Mouse (Mus musculus) layer of hippocampus, adult 9-10 months (tissue): ENCODE measurements around the gene Gm21828.
"Not testable (repeated sequence)": the region's sequence is repeated elsewhere in the genome, so short reads cannot be mapped to it uniquely, and the experiment has no call there.

ENCODE experiments used
- DNase-seq: peaks from one replicate; pipeline ENCODE4 v3.0.0; 2022; ENCODE audit warnings: low spot score

The Gm21828 gene

GRCm38 (mm10) chrY:13223828-13224227 lies at the start of gene Gm21828:
Gene Gm21828, minus strand, starts transcription at chrY:13223928.
- DNase-seq: not testable (repeated sequence)

DNA sequence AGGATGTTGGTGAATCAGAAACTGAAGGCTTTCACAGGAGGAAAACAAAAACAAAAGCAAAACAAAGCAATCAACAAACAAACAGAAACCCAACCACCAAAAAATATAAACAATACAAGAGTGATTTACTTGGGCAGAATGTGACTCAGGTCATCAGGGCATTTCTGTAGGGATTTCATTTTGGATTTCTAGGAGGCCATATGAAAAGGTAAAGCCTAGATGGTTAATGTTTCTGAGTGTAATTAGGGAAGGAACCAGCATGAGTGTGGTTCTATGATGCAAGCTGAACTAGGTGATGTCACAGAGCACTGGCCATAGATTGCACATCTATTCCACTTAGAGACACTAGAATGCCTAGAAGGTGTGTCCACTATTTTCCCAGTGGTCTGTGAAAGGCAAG lies 28.4 kb upstream of the Gm21828 start, which contains the start of the genes Gm21440 and Gm21454:
TSS of gene Gm21440 (plus strand) at position 301 of the 400 bp plus-strand sequence.
TSS of gene Gm21454 (plus strand) at position 352 of the 400 bp plus-strand sequence.
- not testable (repeated sequence) for DNase-seq
